Mouse (Mus musculus): ENCODE measurements at regions not wholly inside any gene's neighbourhood (a gene's known extent, or its start where the extent isn't known, plus 50 kb on each side); places are given as distances from the start of the nearest gene placed in this dataset.
"Not testable (repeated sequence)": the region's sequence is repeated elsewhere in the genome, so short reads cannot be mapped to it uniquely, and the experiment has no call there.

DNA sequence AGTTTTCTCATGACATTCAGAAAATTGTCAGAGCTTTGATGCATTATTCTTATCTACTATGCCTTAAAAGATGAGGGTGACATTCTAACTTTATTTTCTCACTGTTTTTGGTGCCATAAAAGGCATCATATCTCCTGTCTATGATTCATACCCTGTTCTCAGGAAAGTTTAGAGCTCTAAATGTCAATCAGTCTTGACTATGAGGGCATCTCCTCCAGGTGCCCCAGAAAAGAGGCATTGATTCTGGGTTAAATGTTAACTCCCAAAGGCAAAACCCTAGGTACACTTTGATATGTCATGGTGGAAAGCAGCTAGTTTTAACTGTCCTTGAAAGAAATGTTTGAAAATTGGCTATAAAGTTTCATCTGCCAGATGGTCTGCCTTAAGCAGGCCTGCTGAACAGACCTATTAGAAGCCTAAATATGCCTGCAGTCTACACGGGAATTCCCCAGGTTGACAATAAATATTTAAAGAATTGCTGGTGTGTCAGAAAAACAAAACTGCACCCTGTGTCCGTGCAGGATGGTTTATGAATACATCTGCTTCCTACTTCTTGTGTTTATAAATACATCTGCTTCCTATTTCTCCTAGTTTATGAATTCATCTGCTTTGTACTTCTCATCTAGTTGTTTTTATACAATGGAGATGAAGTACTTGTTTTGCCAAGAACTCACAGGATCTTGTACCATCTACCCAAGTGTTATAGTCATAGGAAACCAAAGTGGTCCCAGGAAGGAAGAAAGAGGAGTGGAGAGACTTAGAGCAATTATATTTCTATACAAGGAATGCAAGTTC, 172.3 kb downstream of the Snca start:
- 14% methylated on average over 2 of the region's 2 CpGs for WGBS
- no peak overlapping the region for H3K9ac ChIP-seq
- no peak overlapping the region for H3K4me2 ChIP-seq (replicated peaks)
- peak; percentile 51 for ATAC-seq
- no peak overlapping the region for H3K4me3 ChIP-seq (replicated peaks)
- no peaks in the 10 kb centered on the region for H3K9me3 ChIP-seq
- H3K27ac ChIP-seq, result no peak overlapping the region
- no peaks in the 10 kb centered on the region for H3K27me3 ChIP-seq (replicated peaks)
- H3K4me1 ChIP-seq (replicated peaks), result no peaks in the 10 kb centered on the region
- no peaks in the 10 kb centered on the region for H3K36me3 ChIP-seq

DNA sequence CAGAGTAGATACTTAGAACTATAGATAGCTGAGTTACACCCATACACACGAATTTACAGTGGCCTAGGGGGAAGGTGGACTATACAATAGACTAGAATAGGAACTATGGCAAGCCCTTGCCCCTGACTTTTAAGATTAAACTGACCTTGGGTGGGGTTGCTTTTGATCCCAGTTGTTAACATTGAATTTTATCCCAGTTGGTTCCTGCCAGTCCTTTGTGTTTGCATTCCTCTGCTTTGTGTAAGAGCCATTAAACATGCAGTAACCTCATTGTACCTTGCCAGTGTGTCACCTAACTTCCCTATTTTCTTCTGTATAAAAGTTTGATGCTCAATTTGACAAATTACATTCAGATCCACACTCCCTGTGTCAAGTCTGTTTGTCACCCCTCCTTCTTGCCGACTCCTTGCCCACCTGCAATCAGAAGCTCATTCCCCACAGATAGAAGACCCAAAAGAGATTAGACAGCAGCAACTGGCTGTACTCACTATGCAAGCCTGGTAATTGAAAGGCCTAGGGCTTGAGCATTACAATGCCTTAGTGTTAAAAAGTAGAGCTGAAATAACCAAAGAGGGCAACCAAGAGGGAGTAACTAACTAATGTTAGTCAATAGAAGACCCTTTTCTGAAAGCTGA, 182.6 kb downstream of the Snca start:
- H3K4me3 ChIP-seq (replicated peaks); H3K27me3 ChIP-seq (replicated peaks); ATAC-seq; H3K4me2 ChIP-seq (replicated peaks); H3K9ac ChIP-seq; H3K36me3 ChIP-seq; H3K27ac ChIP-seq; H3K9me3 ChIP-seq; H3K4me1 ChIP-seq (replicated peaks): not testable (repeated sequence)
- 51% methylated on average over 2 of the region's 2 CpGs for WGBS

DNA sequence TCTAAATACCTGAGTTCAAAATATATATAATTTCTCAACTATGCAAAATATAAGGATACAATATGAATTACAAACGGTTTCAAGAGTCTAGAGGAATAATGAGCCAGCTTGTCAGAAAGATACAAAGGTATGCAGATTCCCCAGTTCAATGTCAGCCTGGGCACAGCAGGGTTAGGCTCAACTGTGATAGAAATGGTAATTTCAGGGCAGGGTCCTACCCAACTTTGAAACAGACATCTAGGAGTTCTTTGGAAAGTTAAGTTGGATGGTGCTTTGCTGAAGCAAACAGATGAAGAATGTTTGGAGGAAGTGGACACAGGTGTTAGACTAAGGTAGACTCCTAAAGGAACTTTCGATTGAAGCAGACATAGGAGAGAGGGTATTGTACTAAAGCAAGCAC, 187.4 kb downstream of the Snca start:
- H3K4me1 ChIP-seq (replicated peaks), result no peaks in the 10 kb centered on the region
- 67% methylated on average over 2 of the region's 2 CpGs for WGBS
- no peak overlapping the region for H3K9ac ChIP-seq
- no peaks in the 10 kb centered on the region for H3K27me3 ChIP-seq (replicated peaks)
- no peak overlapping the region for H3K4me2 ChIP-seq (replicated peaks)
- H3K36me3 ChIP-seq, result no peaks in the 10 kb centered on the region
- no peak overlapping the region for H3K27ac ChIP-seq
- H3K4me3 ChIP-seq (replicated peaks), result no peak overlapping the region
- no peak for ATAC-seq
- no peaks in the 10 kb centered on the region for H3K9me3 ChIP-seq

DNA sequence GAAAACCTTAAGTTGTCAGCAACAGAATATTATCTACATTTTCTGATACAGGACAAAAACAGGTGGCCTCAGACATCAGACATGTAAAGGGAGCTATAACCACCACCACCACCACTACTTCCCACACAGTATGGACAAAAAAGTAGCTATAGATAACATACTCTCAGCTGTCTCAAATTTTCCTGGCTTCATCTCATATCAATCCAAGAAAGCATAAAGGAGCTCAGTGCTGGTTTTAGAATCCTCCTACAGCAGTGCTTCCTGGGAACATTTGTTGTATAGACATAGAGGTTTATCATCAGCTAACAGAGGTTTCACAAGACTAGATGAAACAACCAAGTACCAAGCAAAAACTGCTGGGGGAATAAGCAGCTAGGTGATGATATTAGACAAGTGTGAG, 213.3 kb downstream of the Snca start:
- Histone ChIP-seq H3K36me3 (no peaks in the 10 kb centered on the region), H3K9me3 (no peaks in the 10 kb centered on the region), H3K4me3 (replicated peaks) (no peak overlapping the region), H3K9ac (no peak overlapping the region), H3K27ac (no peak overlapping the region), H3K4me2 (replicated peaks) (no peak overlapping the region), H3K27me3 (replicated peaks) (no peaks in the 10 kb centered on the region), H3K4me1 (replicated peaks) (no peaks in the 10 kb centered on the region)
- no peak for ATAC-seq

DNA sequence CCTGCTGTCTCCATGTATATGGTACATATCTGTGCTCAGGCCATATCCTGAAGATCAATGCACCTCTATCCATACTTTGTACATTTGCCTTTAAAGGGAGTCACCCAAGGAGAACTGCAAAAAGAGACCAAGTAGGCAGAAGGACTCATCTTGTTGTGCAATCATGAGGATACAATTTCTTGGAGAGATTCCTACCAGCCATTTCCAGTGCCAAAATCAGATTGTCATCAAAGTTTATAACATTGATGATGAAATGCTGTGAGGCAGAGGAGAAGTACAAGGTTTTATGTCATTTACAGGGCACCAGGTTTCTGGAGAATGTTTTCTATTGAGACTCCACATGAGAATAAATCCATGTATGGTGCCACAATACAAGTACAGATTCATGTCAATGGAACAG, 229.5 kb downstream of the Snca start:
- H3K27ac ChIP-seq, result no peak overlapping the region
- no peak overlapping the region for H3K4me2 ChIP-seq (replicated peaks)
- H3K27me3 ChIP-seq (replicated peaks), result no peaks in the 10 kb centered on the region
- ATAC-seq, result no peak
- H3K4me3 ChIP-seq (replicated peaks), result no peak overlapping the region
- H3K36me3 ChIP-seq, result no peaks in the 10 kb centered on the region
- H3K9me3 ChIP-seq, result no peaks in the 10 kb centered on the region
- H3K9ac ChIP-seq, result no peak overlapping the region
- no peaks in the 10 kb centered on the region for H3K4me1 ChIP-seq (replicated peaks)

DNA sequence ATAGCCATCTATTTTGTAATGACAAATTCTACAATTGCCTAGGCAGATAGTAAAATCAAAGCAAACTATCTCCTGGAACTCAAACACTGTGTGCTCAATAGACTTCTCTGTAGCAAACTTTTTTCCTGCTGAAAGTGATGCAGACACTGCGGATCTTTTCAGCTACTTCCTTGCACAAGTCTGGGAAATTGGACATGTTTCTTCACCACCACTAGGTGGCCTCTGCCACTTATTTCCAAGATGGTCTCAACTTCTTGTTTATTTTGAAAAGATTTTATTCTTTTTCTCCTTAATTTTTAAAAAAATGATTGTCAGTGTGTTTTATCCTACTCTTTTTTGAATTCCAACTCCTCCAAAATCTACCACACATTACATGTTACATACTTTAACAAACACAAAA, 265.4 kb downstream of the Snca start:
- H3K9ac ChIP-seq, result no peak overlapping the region
- H3K27me3 ChIP-seq (replicated peaks), result no peaks in the 10 kb centered on the region
- no peak overlapping the region for H3K4me2 ChIP-seq (replicated peaks)
- H3K4me1 ChIP-seq (replicated peaks), result no peaks in the 10 kb centered on the region
- 54% methylated on average over 1 of the region's 1 CpGs for WGBS
- no peaks in the 10 kb centered on the region for H3K36me3 ChIP-seq
- H3K27ac ChIP-seq, result no peak overlapping the region
- H3K9me3 ChIP-seq, result no peaks in the 10 kb centered on the region
- no peak overlapping the region for H3K4me3 ChIP-seq (replicated peaks)
- no peak for ATAC-seq

DNA sequence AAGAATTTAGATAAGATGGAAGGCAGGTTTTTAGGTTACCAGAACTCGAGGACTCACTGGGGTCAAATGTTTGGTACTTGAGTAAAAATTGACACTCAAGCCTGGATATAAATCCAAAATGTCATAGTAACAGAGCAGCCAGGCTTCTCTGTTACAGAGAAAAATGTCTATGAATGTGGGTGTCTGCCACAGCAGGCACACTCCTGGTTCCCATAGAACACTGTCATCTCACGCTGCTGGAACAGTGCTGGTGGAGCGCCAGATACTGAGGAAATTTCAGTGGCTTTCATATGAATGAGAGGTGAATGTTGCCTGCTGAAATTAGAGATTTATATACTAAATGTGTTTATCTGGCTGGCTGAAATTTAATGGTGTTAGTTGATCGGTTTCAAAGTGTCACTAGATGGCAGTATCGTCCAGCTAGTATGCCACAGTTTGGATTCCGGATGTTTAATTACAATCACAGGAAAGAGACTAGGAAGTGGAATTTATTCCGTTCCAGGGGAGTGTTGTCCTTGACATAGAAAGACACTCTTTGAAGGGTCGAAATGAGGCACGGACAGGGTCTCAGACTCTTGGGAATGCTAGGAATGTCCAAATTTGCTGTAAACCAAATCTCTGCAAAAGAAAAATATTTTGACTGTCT, 273.9 kb downstream of the Snca start:
- Histone ChIP-seq H3K9me3 (no peaks in the 10 kb centered on the region), H3K4me1 (replicated peaks) (no peaks in the 10 kb centered on the region), H3K4me2 (replicated peaks) (no peak overlapping the region), H3K9ac (no peak overlapping the region), H3K4me3 (replicated peaks) (no peak overlapping the region), H3K27me3 (replicated peaks) (no peaks in the 10 kb centered on the region), H3K27ac (no peak overlapping the region), H3K36me3 (no peaks in the 10 kb centered on the region)
- no peak for ATAC-seq
- 43% methylated on average over 9 of the region's 9 CpGs for WGBS
